Mouse (Mus musculus) hindbrain, postnatal 0 days (tissue): ENCODE measurements around the gene Ccdc159. TPM values are rescaled to one million over a fixed set of nuclear protein-coding genes. Genes with fewer than 3 reads are reported as not detected.
A peak's percentile ranks its signal among the peaks of the same experiment; 100 is the strongest.

ENCODE experiments used
- ATAC-seq: fragments of 200-750 bp; cut with Nextera tagmentation; 2 replicates; pipeline ENCODE4 v1.8.0; 2017; ENCODE audit warnings: mild to moderate bottlenecking, moderate TSS enrichment, moderate library complexity
- DNase-seq: peaks from one replicate; pipeline ENCODE4 v3.0.0-alpha.2; 2015; ENCODE audit warnings: low spot score
- H3K27ac ChIP-seq: fragments of 300-500 bp; sonication (generic); 2 replicates; pipeline ENCODE4 v1.5.1; 2014; ENCODE audit warnings: mild to moderate bottlenecking
- H3K27me3 ChIP-seq: fragments of 300-500 bp; sonication (generic); 2 replicates; pipeline ENCODE4 v1.6.1; 2014; ENCODE audit warnings: low read length, mixed read lengths; ENCODE audit not compliant: insufficient read depth
- H3K36me3 ChIP-seq: fragments of 300-500 bp; sonication (generic); 2 replicates; pipeline ENCODE4 v1.6.1; 2014; ENCODE audit warnings: low read length, mixed read lengths; ENCODE audit not compliant: insufficient read depth
- H3K4me1 ChIP-seq: fragments of 300-500 bp; sonication (generic); 2 replicates; pipeline ENCODE4 v1.6.1; 2014; ENCODE audit warnings: antibody characterized with exemption, low read length, mixed read lengths; ENCODE audit not compliant: insufficient read depth
- H3K4me2 ChIP-seq: fragments of 300-500 bp; sonication (generic); 2 replicates; pipeline ENCODE4 v1.6.1; 2014; ENCODE audit warnings: low read depth, mild to moderate bottlenecking, low read length, moderate library complexity, mixed read lengths
- H3K4me3 ChIP-seq: fragments of 300-500 bp; sonication (generic); 2 replicates; pipeline ENCODE4 v1.5.1; 2014; ENCODE audit warnings: low read length
- H3K9ac ChIP-seq: fragments of 300-500 bp; sonication (generic); replicated peaks from 2 replicates; pipeline ENCODE4 v1.6.1; 2014; ENCODE audit warnings: mild to moderate bottlenecking, low read length, moderate library complexity, mixed read lengths
- H3K9me3 ChIP-seq: fragments of 300-500 bp; sonication (generic); 2 replicates; pipeline ENCODE4 v1.6.1; 2016; ENCODE audit warnings: low read length, mixed read lengths
- CTCF ChIP-seq: IDR thresholded peaks from 2 replicates; pipeline ENCODE4 v1.5.1; 2016; ENCODE audit warnings: antibody characterized with exemption, control low read depth, low read depth
- WGBS: fragments of 180-500 bp; shearing (Covaris S2); extraction: QIAGEN DNeasy Blood & Tissue Kit; methylation state at CpG from one replicate; pipeline ENCODE4 v1.1.7; 2014; 5-methylcytosine and 5-hydroxymethylcytosine counted together
- polyA plus RNA-seq: library from polyadenylated mRNA; unstranded; fragments of >200 nt; fragmentation: Nextera tagmentation; extraction: Ambion mirVana; gene quantifications from 2 replicates; pipeline ENCODE4 v1.2.1, GENCODE M21; 2015
- total RNA-seq: library from RNA; depleted of rRNA; stranded (reverse); fragments of >200 nt; gene quantifications from 2 replicates; pipeline ENCODE4 v1.2.3, GENCODE M21; 2014

The Ccdc159 gene
- total and polyA plus RNA-seq, 2 experiments from 2014 or later: 4.0 to 6.0 TPM

DNA sequence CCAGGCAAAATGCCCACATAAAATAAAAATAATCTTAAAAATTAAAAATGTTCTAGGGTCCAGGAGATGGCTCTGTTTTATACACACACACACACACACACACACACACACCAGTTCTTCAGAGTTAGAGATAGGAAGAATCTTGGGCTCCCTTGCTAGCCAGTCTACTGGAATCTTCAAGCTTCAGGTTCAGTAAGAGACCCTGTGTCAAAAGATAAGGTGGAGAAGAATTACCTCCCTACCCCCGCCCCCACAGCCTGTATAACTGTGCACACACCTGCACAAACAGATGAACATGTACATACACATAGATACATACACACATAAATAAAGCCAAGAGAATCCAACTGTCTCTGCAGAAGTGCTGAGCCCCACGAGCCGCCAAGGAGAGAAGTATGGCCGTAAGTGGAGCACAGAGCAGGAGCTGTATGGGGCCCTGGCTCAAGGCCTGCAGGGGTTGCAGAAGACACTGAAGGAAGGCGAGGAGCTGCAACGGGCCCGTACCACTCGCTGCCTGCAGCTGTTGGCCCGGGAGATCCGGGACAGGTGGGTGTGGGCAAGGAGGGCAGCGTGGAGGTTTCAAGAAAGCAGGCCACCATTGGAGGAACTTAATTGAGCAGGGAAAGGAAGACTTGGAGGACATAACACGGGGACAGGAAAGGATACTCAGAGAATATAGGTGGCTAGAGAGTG is 5.3 kb downstream of the Ccdc159 start:
- H3K4me1 ChIP-seq: no peaks in the 10 kb centered on the region
- H3K9ac ChIP-seq: no peak overlapping the region
- H3K27ac ChIP-seq: no peak overlapping the region
- H3K4me3 ChIP-seq: no peak overlapping the region
- no peak overlapping the region for H3K4me2 ChIP-seq
- 64% methylated on average over 12 of the region's 12 CpGs for WGBS
- no peaks in the 10 kb centered on the region for H3K9me3 ChIP-seq
- ATAC-seq (no peak), DNase-seq (no peak)
- no peak for TF ChIP-seq CTCF
- H3K36me3 ChIP-seq: no peaks in the 10 kb centered on the region
- H3K27me3 ChIP-seq: no peaks in the 10 kb centered on the region

DNA sequence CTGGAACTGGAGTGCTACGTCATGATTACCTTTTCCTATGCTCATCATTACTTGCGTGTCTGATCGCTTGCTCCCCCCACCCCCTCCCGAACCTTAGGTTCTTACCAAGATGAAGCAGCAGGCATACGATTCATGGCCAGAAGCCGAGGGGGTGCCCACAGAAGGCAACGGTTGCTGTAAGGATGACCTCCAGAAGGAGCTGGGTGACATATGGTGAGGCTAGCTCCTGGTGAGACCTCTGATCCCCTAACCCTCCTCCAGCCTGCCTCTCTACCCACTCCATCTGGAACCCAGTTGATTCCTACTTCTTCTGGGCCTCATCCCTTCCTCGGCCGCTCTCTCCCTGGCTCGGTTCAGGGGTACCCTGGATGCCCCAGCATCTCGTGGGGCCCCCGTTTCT is 6.8 kb downstream of the Ccdc159 start:
- no peak for TF ChIP-seq CTCF
- DNase-seq (no peak), ATAC-seq (no peak)
- WGBS: 83% methylated on average over 12 of the region's 12 CpGs
- H3K9me3 ChIP-seq: no peaks in the 10 kb centered on the region
- H3K27ac ChIP-seq: no peak overlapping the region
- no peak overlapping the region for H3K9ac ChIP-seq
- H3K4me3 ChIP-seq: no peak overlapping the region
- no peak overlapping the region for H3K4me2 ChIP-seq
- no peaks in the 10 kb centered on the region for H3K36me3 ChIP-seq
- no peaks in the 10 kb centered on the region for H3K27me3 ChIP-seq
- H3K4me1 ChIP-seq: peaks cover 6% of the 10 kb centered on the region; the same call in 1 of the 2 replicates

DNA sequence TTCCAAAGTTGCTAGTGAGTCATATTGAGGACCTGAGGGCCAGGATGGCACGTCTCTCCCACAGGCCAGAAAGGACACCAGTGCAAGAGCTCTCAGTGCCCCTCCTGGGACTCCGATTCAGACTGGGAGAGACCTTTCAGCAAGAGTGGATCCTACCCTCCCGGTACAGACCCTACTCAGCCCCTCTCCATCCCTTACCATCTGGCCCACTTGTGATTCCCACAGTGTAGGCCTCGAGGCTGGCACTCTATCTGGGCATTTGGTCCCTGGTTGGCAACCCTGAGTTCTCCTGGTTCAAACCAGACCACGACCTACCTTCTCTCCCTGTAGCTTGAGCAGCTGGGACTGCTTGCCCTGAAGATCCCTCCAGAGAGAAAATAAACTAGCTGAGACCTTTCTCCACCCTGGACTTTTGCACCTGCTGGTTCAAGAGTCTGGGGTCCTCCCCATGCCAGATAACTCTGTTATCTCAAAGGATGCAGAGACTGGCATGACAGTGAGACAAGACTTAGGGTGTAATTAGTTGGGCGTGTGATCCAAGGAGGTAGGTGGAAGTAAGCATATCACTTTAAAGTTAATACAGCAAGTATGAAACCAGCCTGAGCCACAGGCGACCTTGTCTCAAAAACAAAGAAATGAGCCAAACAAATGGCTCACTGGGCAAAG is 8.3 kb downstream of the Ccdc159 start:
- DNase-seq (no peak), ATAC-seq (no peak)
- Histone ChIP-seq H3K4me3 (no peak overlapping the region), H3K9ac (no peak overlapping the region), H3K4me1 (peaks cover 6% of the 10 kb centered on the region; the same call in 1 of the 2 replicates), H3K36me3 (peaks cover 7% of the 10 kb centered on the region; the same call in 1 of the 2 replicates), H3K4me2 (no peak overlapping the region), H3K27me3 (no peaks in the 10 kb centered on the region), H3K9me3 (no peaks in the 10 kb centered on the region), H3K27ac (no peak overlapping the region)
- no peak for TF ChIP-seq CTCF
- WGBS: 81% methylated on average over 7 of the region's 7 CpGs

DNA sequence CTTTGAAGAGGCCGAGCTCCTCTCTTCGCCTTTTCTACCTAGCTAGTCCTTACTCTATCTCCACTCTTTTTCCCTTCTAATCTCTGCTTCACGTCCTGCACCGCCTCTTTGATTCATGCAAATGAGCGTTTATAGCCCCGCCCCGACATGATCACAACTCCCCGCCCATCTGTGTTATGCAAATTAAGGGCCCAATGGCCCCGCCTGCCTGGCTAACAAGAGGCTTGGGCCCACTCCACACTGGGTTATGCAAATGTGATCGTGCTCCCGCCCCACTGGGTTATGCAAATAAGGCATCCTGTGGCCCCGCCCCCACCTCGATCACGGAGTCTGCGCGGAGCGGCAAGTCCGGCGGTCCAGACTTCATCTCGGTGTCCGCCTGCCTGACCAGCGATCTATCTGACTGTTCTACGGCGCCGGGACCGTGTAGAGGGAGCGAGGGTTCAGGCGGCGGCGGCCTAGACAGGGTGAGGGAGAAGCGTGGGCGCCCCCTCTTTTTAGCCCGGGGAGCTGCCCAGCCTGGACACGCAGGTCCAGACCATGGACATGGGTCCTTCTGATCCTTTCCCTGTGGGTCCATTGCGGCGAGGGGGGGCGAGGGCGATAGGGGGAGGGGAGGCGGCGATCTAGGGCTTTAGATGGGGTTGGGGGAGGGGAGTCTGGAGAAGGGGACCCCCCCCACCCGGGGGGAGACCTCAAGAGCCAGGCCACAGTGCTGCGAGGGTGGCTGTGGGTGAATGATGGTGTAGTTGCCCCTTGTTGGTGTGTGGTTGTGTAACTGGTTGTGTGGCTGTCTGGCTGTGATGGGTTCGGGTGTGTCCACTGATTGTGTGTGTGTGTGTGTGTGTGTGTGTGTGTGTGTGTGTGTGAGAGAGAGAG is 9.7 kb downstream of the Ccdc159 start, which contains the start of gene Plppr2:
Gene Plppr2 (plus strand): TSS at position 342 of the 879 bp plus-strand sequence.
- Histone ChIP-seq H3K27me3 (no peaks in the 10 kb centered on the region), H3K27ac (peak within 1 kb of the TSS; percentile 83), H3K4me3 (peak within 1 kb of the TSS; percentile 67), H3K9ac (peak within 1 kb of the TSS; percentile 87), H3K36me3 (peaks cover 9% of the 10 kb centered on the region; the same call in 1 of the 2 replicates), H3K4me2 (peak within 1 kb of the TSS; percentile 68), H3K9me3 (no peaks in the 10 kb centered on the region), H3K4me1 (peaks cover 6% of the 10 kb centered on the region; the same call in 1 of the 2 replicates)
- DNase-seq (peak; percentile 99), ATAC-seq (peak; percentile 96)
- WGBS: 1% methylated on average over 38 of the region's 43 CpGs
- no peak for TF ChIP-seq CTCF

DNA sequence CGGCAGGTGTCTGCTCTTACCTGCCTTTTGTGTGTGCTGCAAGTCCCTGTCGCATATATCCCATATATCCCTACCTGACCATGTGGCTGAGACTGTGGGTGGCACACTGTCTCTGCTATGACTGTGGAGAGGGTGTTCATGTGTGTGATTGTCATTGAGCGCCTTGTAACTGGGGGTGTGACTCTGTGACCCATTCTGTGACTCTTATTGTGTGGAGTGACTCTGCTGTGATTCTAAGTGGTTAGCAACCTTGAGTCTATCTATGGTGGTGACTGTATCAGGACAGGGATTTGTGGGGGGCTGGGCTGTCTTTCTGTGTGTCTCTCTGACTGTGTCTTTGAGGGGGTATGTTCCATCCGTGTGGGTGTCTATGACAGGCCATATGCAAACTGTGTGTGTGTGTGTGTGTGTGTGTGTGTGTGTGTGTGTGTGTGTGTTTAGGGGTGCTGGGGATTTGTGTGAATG is 10.5 kb downstream of the Ccdc159 start:
- Histone ChIP-seq H3K9ac (peak overlapping the region; percentile 87), H3K4me3 (peak overlapping the region; percentile 67), H3K4me2 (peak overlapping the region; percentile 68), H3K36me3 (peaks cover 9% of the 10 kb centered on the region; the same call in 1 of the 2 replicates), H3K27ac (peak overlapping the region; percentile 83; the same call in 1 of the 2 replicates), H3K9me3 (no peaks in the 10 kb centered on the region), H3K27me3 (no peaks in the 10 kb centered on the region), H3K4me1 (peaks cover 6% of the 10 kb centered on the region; the same call in 1 of the 2 replicates)
- ATAC-seq: peak; percentile 20
- peak; percentile 27 for DNase-seq
- WGBS: 48% methylated on average over 4 of the region's 4 CpGs
- TF ChIP-seq CTCF: no peak

DNA sequence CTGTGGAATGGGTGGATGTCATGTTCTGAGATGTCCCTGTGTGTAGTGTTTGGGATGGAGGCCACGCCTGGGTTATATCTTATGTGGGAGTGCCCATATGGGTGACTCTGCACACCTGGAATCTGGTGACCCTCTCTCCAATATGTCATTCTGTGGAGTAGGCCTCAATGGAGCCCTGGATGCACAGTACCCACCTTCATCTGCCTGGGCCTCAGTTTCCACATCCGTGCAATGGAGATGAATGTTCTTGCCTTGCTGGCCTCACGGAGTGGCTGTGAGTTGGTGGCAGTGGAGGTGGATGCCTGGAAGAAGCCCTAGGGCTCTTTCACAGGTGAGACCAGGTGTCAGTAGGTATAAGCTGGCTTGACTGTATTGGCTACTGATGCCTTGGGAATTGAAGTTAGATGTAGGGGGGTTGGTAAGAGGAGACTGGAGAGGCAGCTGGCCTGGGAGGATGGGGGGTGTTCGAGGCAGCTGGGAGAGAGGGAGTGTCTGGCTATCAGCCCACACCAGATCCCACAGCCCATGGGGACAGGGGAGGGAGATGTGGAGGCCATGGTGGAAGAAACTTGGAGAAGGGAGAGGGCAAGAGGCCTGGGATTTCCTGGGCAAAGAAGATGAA is 11.1 kb downstream of the Ccdc159 start:
- H3K27me3 ChIP-seq: no peaks in the 10 kb centered on the region
- peaks cover 6% of the 10 kb centered on the region; the same call in 1 of the 2 replicates for H3K4me1 ChIP-seq
- WGBS: 85% methylated on average over 4 of the region's 4 CpGs
- H3K36me3 ChIP-seq: peaks cover 9% of the 10 kb centered on the region; the same call in 1 of the 2 replicates
- H3K9me3 ChIP-seq: no peaks in the 10 kb centered on the region
- no peak for TF ChIP-seq CTCF
- peak overlapping the region; percentile 67 for H3K4me3 ChIP-seq
- H3K9ac ChIP-seq: no peak overlapping the region
- no peak overlapping the region for H3K27ac ChIP-seq
- peak overlapping the region; percentile 68 for H3K4me2 ChIP-seq
- ATAC-seq (no peak), DNase-seq (no peak)
